In the genomic region with DNA sequence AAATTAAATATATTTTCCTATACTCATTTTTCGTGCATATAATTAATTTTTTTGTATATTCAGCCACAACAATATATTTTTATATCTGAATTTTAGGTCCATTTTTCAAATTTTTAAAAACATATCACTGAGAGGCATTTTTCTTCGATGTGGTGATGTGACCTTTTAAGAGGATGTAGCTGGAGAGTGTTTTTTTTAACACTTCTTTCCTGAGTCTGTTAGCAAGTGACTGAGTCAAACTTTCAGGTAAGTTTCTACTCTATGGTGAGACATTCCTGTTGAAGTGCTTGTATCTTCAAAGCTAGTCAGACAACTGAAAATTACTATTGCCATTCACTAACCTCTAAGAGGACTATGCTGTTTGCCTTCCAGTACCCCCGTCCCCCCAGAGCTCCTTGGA, we compare ENCODE assay signal across 30 mouse cellular contexts.
DNase-seq lines count a peak whose midpoint lies in the region; ATAC-seq and TF ChIP-seq lines count a peak whose summit lies in the region.
"Had no signal": no experiment of that assay in that cellular context is flagged by ENCODE, and none has a peak within 500 bp of the region (broad histone marks: within the 10 kb centered on the region; RNA-seq: fewer than 3 reads in every experiment).

No protein-coding gene starts in this region.

- H3K4me1 ChIP-seq in heart, embryonic 13.5 days: peaks cover 17% of the 10 kb centered on the region
- H3K4me1 ChIP-seq: embryonic facial prominence, embryonic 13.5 days; forebrain, embryonic 15.5 days; hindbrain, embryonic 15.5 days had no signal

- H3K36me3 ChIP-seq in heart, embryonic 13.5 days: no peaks in the 10 kb centered on the region
- H3K36me3 ChIP-seq in myocyte (ENCODE audit: control insufficient read depth, insufficient read depth): no peaks in the 10 kb centered on the region
- H3K36me3 ChIP-seq: embryonic facial prominence, embryonic 10.5 days; embryonic facial prominence, embryonic 13.5 days; forebrain, embryonic 12.5 days; forebrain, embryonic 15.5 days; G1E; heart, embryonic 15.5 days; hindbrain, embryonic 12.5 days; hindbrain, embryonic 15.5 days had no signal

- no peak for DNase-seq in heart, postnatal 14 days
- DNase-seq in kidney, adult 11 months: no peak
- DNase-seq in cerebellum, postnatal 10 days: no peak
- DNase-seq: adrenal gland, adult 2 months; adrenal gland, postnatal 14 days; B cell, adult 2 months; cerebellum, adult 11 months; cerebellum, adult 2 months; cerebellum, adult 9-11 months; cerebellum, postnatal 36 days; embryo, embryonic 11 days; gastrocnemius, postnatal 10 days; heart, adult 11 months; kidney, adult 2 months had no signal

- TF ChIP-seq POLR2A in myocyte (IDR thresholded peaks at IDR 0.05; ENCODE audit: insufficient read length, low read depth): no peak

- H3K9ac ChIP-seq in heart, embryonic 13.5 days: no peak overlapping the region
- H3K9ac ChIP-seq: embryonic facial prominence, embryonic 13.5 days; forebrain, embryonic 12.5 days; forebrain, embryonic 15.5 days; heart, embryonic 15.5 days; hindbrain, embryonic 12.5 days; hindbrain, embryonic 15.5 days had no signal

- H3K79me2 ChIP-seq in myocyte (ENCODE audit: control insufficient read depth, insufficient read depth): no peaks in the 10 kb centered on the region

- H3ac ChIP-seq in myocyte (ENCODE audit: control insufficient read depth, insufficient read length): no peak overlapping the region

- intact Hi-C loops in heart, postnatal 14 days (cut with DNase I): no loop called here

- ATAC-seq in heart, embryonic 13.5 days (ENCODE audit: extremely low read depth, insufficient number of reproducible peaks, low FRiP score, low TSS enrichment): no peak
- ATAC-seq in activated CD4-positive, CD25-positive, alpha-beta regulatory T cell, adult 4 months: peak; percentile 47
- ATAC-seq: forebrain, embryonic 15.5 days; intestine, embryonic 16.5 days had no signal

- 0 out of 2 replicates have a peak overlapping the region, but pooled peaks have one; percentile 4 for H3K4me2 ChIP-seq in heart, embryonic 13.5 days
- H3K4me2 ChIP-seq in myocyte (ENCODE audit: low read depth): peak overlapping the region; percentile 53
- H3K4me2 ChIP-seq: embryonic facial prominence, embryonic 13.5 days; forebrain, embryonic 12.5 days; forebrain, embryonic 15.5 days; heart, embryonic 11.5 days; heart, embryonic 15.5 days; hindbrain, embryonic 12.5 days; hindbrain, embryonic 15.5 days had no signal

- 63% methylated on average over 3 of the region's 3 CpGs for WGBS in heart, embryonic 13.5 days

- H3K27me3 ChIP-seq in heart, embryonic 13.5 days (replicated peaks): no peaks in the 10 kb centered on the region
- H3K27me3 ChIP-seq in myocyte (ENCODE audit: control insufficient read depth, insufficient read depth, insufficient read length): no peaks in the 10 kb centered on the region
- H3K27me3 ChIP-seq: CH12.LX; embryonic facial prominence, embryonic 13.5 days; forebrain, embryonic 12.5 days; forebrain, embryonic 15.5 days; heart, embryonic 15.5 days; hindbrain, embryonic 12.5 days; hindbrain, embryonic 15.5 days; Patski had no signal

- H3K9me3 ChIP-seq in heart, embryonic 13.5 days: no peaks in the 10 kb centered on the region
- H3K9me3 ChIP-seq: embryonic facial prominence, embryonic 10.5 days; embryonic facial prominence, embryonic 13.5 days; forebrain, embryonic 12.5 days; forebrain, embryonic 15.5 days; G1E; heart, embryonic 15.5 days; hindbrain, embryonic 12.5 days; hindbrain, embryonic 15.5 days had no signal

- no peak overlapping the region for H3K4me3 ChIP-seq in heart, embryonic 13.5 days
- peak overlapping the region; percentile 12 for H3K4me3 ChIP-seq in myocyte
- H3K4me3 ChIP-seq: embryonic facial prominence, embryonic 10.5 days; embryonic facial prominence, embryonic 13.5 days; erythroblast, embryonic 14.5 days; forebrain, embryonic 12.5 days; forebrain, embryonic 15.5 days; heart, embryonic 15.5 days; hindbrain, embryonic 12.5 days; hindbrain, embryonic 15.5 days had no signal

- no peak overlapping the region for H3K27ac ChIP-seq in heart, embryonic 13.5 days (replicated peaks)
- H3K27ac ChIP-seq: embryonic facial prominence, embryonic 10.5 days; embryonic facial prominence, embryonic 13.5 days; forebrain, embryonic 12.5 days; forebrain, embryonic 15.5 days; hindbrain, embryonic 12.5 days; hindbrain, embryonic 15.5 days had no signal

TF ChIP-seq in myocyte, 11 proteins besides CTCF, POLR2A, EP300 and RAD21:
- TF ChIP-seq CEBPB (IDR thresholded peaks at IDR 0.05; ENCODE audit: insufficient read depth, poor library complexity, severe bottlenecking) (no peak), MAX (IDR thresholded peaks at IDR 0.05; ENCODE audit: low read depth) (no peak), USF1 (IDR thresholded peaks at IDR 0.05; ENCODE audit: low read depth) (no peak), SRF (IDR thresholded peaks at IDR 0.05; ENCODE audit: control insufficient read depth, insufficient read length, low read depth) (no peak), TCF12 (IDR thresholded peaks at IDR 0.05; ENCODE audit: insufficient read depth, poor library complexity, severe bottlenecking) (no peak), MYOD1 (IDR thresholded peaks at IDR 0.05; ENCODE audit: control insufficient read depth in 1 of 3, insufficient read length in 2 of 3, low read depth in 2 of 3) (no peak), POLR2AphosphoS2 (IDR thresholded peaks at IDR 0.05; ENCODE audit: insufficient read length, low read depth) (no peak), REST (IDR thresholded peaks at IDR 0.05; ENCODE audit: insufficient read depth, insufficient read length) (no peak), E2F4 (IDR thresholded peaks at IDR 0.05; ENCODE audit: insufficient read depth) (no peak), TCF3 (IDR thresholded peaks at IDR 0.05; ENCODE audit: insufficient read length, low read depth) (no peak), MYOG (IDR thresholded peaks at IDR 0.05; ENCODE audit: control insufficient read depth in 1 of 3, insufficient read depth in 1 of 3, insufficient read length in 2 of 3, low read depth in 2 of 3) (no peak)
TF ChIP-seq in myocyte: peak in this region for 0.
